Mouse (Mus musculus) stomach, embryonic 15.5 days (tissue): ENCODE measurements around the gene Cep41. TPM values are rescaled to one million over a fixed set of nuclear protein-coding genes. Genes with fewer than 3 reads are reported as not detected.

Experiments
- ATAC-seq: fragments of 200-750 bp; cut with Nextera tagmentation; 2 replicates; pipeline ENCODE4 v1.8.0; 2017; ENCODE audit warnings: low read depth, moderate number of reproducible peaks, moderate TSS enrichment; ENCODE audit not compliant: insufficient read depth, low FRiP score
- H3K27ac ChIP-seq: fragments of 300-500 bp; sonication (generic); 2 replicates; pipeline ENCODE4 v1.5.1; 2015; ENCODE audit warnings: mild to moderate bottlenecking, inconsistent platforms
- H3K27me3 ChIP-seq: fragments of 300-500 bp; sonication (generic); replicated peaks from 2 replicates; pipeline ENCODE4 v1.6.1; 2015; ENCODE audit warnings: inconsistent platforms
- H3K36me3 ChIP-seq: fragments of 300-500 bp; sonication (generic); 2 replicates; pipeline ENCODE4 v1.6.1; 2015; ENCODE audit warnings: inconsistent platforms
- H3K4me1 ChIP-seq: fragments of 300-500 bp; sonication (generic); 2 replicates; pipeline ENCODE4 v1.6.1; 2015; ENCODE audit warnings: inconsistent platforms
- H3K4me2 ChIP-seq: fragments of 300-500 bp; sonication (generic); 2 replicates; pipeline ENCODE4 v1.6.1; 2015; ENCODE audit warnings: mild to moderate bottlenecking, inconsistent platforms
- H3K4me3 ChIP-seq: fragments of 300-500 bp; sonication (generic); replicated peaks from 2 replicates; pipeline ENCODE4 v1.5.1; 2015; ENCODE audit warnings: inconsistent platforms
- H3K9ac ChIP-seq: fragments of 300-500 bp; sonication (generic); 2 replicates; pipeline ENCODE4 v1.6.1; 2015; ENCODE audit warnings: inconsistent platforms
- H3K9me3 ChIP-seq: fragments of 300-500 bp; sonication (generic); 2 replicates; pipeline ENCODE4 v1.6.1; 2016; ENCODE audit warnings: inconsistent platforms
- WGBS: fragments of 180-500 bp; shearing (Covaris S2); methylation state at CpG from one replicate; pipeline ENCODE4 v1.1.7; 2015; 5-methylcytosine and 5-hydroxymethylcytosine counted together
- polyA plus RNA-seq: library from polyadenylated mRNA; unstranded; fragments of >200 nt; fragmentation: Nextera tagmentation; extraction: Ambion mirVana; gene quantifications from 2 replicates; pipeline ENCODE4 v1.2.1, GENCODE M21; 2015

The Cep41 gene
- polyA plus RNA-seq, result 10.0 and 11.5 TPM in 2 replicates

- under 1% methylated on average over 51 of the region's 52 CpGs for WGBS
- no peaks in the 10 kb centered on the region for H3K36me3 ChIP-seq
- H3K9me3 ChIP-seq, result no peaks in the 10 kb centered on the region
- H3K27me3 ChIP-seq, result no peaks in the 10 kb centered on the region
- H3K9ac ChIP-seq, result peak within 1 kb of the TSS; percentile 0; the same call in 1 of the 2 replicates
- peak within 1 kb of the TSS; percentile 51 for H3K4me3 ChIP-seq
- H3K4me1 ChIP-seq, result peaks cover 8% of the 10 kb centered on the region; the same call in 1 of the 2 replicates
- H3K27ac ChIP-seq, result peak within 1 kb of the TSS; percentile 90
- H3K4me2 ChIP-seq, result peak within 1 kb of the TSS; percentile 61
- ATAC-seq, result peak; percentile 95
Measured at GRCm38 (mm10) chr6:30693350-30693991, at the start of gene Cep41. TSS of gene Cep41 (minus strand) at chr6:30693749.

DNA sequence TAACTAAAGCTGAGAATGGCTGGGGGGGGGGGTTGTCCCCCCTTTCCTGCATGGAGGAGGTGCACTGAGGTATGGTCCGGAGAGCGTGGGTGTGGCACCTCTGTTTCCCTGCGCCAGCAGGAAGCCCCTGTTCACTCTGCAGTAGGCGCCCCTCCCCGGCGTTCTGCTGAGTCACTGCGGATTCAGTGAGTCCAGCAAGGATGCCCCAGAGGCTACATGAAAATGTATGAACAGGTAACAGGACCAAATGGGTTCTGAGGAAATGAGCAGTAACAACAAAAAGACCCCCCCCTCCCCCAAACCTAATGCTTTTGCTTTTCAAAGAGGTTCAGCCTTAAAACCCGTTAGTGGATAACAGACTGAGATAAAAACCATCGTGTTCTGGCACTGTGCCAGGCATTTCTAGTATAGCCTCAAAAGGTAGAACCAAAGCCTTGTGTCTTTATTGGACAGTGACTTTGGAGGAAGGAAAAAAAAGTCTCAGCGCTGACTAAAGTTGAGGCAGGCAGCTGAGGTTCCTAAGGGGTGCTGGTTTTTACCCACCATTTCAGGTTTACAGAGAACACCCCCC, 45.7 kb upstream of the Cep41 start:
- peak overlapping the region; percentile 55 for H3K4me3 ChIP-seq
- no peak for ATAC-seq
- no peaks in the 10 kb centered on the region for H3K4me1 ChIP-seq
- H3K4me2 ChIP-seq, result peak overlapping the region; percentile 56
- H3K27me3 ChIP-seq, result no peaks in the 10 kb centered on the region
- H3K27ac ChIP-seq, result no peak overlapping the region
- H3K9ac ChIP-seq, result peak overlapping the region; percentile 17; the same call in 1 of the 2 replicates
- H3K9me3 ChIP-seq, result peaks cover 17% of the 10 kb centered on the region; the same call in 1 of the 2 replicates
- H3K36me3 ChIP-seq, result 0 out of 2 replicates have a peak, but pooled peaks cover 3% of the 10 kb centered on the region
- 46% methylated on average over 10 of the region's 10 CpGs for WGBS

GRCm38 (mm10) chr6:30738464-30739006, 45.0 kb upstream of the Cep41 start:
- Histone ChIP-seq H3K27ac (peak overlapping the region; percentile 82), H3K9me3 (peaks cover 17% of the 10 kb centered on the region; the same call in 1 of the 2 replicates), H3K4me2 (peak overlapping the region; percentile 56), H3K4me1 (no peaks in the 10 kb centered on the region), H3K4me3 (peak overlapping the region; percentile 55), H3K27me3 (no peaks in the 10 kb centered on the region), H3K36me3 (0 out of 2 replicates have a peak, but pooled peaks cover 3% of the 10 kb centered on the region), H3K9ac (peak overlapping the region; percentile 53)
- ATAC-seq, result no peak
- 49% methylated on average over 20 of the region's 20 CpGs for WGBS

- 49% methylated on average over 66 of the region's 66 CpGs for WGBS
- H3K27me3 ChIP-seq, result no peaks in the 10 kb centered on the region
- no peaks in the 10 kb centered on the region for H3K4me1 ChIP-seq
- H3K9ac ChIP-seq, result peak overlapping the region; percentile 53
- 0 out of 2 replicates have a peak, but pooled peaks cover 3% of the 10 kb centered on the region for H3K36me3 ChIP-seq
- peak overlapping the region; percentile 55 for H3K4me3 ChIP-seq
- H3K9me3 ChIP-seq, result peaks cover 17% of the 10 kb centered on the region; the same call in 1 of the 2 replicates
- H3K27ac ChIP-seq, result peak overlapping the region; percentile 82
- peak; percentile 65 for ATAC-seq
- peak overlapping the region; percentile 56 for H3K4me2 ChIP-seq
Measured at GRCm38 (mm10) chr6:30737548-30738463, 44.3 kb upstream of the Cep41 start.

- H3K27ac ChIP-seq, result peak overlapping the region; percentile 77
- peak overlapping the region; percentile 56 for H3K4me2 ChIP-seq
- no peaks in the 10 kb centered on the region for H3K4me1 ChIP-seq
- no peak overlapping the region for H3K9ac ChIP-seq
- no peaks in the 10 kb centered on the region for H3K27me3 ChIP-seq
- WGBS, result 57% methylated on average over 29 of the region's 29 CpGs
- H3K4me3 ChIP-seq, result peak overlapping the region; percentile 55
- H3K36me3 ChIP-seq, result no peaks in the 10 kb centered on the region
- peaks cover 17% of the 10 kb centered on the region; the same call in 1 of the 2 replicates for H3K9me3 ChIP-seq
- peak; percentile 61; the same call in 1 of the 2 replicates for ATAC-seq
Measured at GRCm38 (mm10) chr6:30736864-30737547, 43.5 kb upstream of the Cep41 start.

DNA sequence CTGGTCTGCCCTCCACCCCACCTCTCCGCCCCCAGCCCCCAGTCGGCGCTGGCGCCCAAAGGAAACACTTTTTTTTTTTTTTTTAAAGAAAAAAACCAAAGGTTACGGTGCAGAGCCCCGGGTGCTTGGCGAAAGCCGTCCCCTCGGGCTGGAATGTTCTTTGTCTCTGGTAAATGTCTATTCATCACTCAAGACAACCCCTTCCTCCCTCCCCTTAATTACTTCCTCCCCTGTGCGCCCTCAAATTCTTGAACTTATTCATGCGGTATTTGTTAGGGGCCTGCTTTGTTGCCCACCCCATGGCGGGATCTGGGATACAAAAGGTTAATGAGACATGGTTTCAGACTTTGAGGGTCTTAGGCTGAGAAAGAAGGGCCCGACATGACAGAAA, 42.8 kb upstream of the Cep41 start:
- no peak for ATAC-seq
- 60% methylated on average over 13 of the region's 13 CpGs for WGBS
- Histone ChIP-seq H3K4me1 (no peaks in the 10 kb centered on the region), H3K36me3 (no peaks in the 10 kb centered on the region), H3K27ac (peak overlapping the region; percentile 77), H3K4me3 (0 out of 2 replicates have a peak overlapping the region, but pooled peaks have one; percentile 6), H3K27me3 (no peaks in the 10 kb centered on the region), H3K9ac (no peak overlapping the region), H3K9me3 (peaks cover 17% of the 10 kb centered on the region; the same call in 1 of the 2 replicates), H3K4me2 (peak overlapping the region; percentile 38)

DNA sequence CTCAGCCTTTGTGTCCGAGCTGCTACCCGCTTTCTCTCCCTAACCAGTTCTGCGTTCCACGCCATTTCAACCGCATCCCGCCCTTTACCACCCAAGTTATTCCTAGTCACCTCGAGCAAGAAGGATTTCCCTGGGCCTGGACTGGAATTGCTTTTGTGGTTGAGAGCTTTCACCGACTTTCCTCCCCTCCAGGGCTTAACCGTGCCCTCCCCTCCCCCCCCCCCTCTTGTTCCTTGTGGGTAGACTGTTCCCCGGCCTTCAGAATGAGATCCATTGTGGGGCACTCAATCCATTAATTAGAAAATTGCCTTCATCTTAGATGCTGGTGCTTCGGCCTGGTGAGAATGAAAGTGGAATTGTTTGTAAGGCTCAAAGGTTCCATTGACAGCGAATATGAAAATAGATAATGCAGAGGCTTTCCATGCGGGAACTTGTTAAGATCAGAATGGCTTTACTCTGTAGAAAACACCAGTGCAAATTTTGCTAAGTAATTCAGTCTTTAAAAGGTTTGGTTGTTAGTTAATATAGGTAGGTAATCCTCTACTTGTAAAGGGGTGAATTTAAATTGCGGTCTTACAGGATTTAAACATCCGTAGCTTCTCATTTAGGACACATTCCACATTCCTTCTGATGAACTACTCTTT, 42.3 kb upstream of the Cep41 start:
- peak overlapping the region; percentile 77 for H3K27ac ChIP-seq
- H3K36me3 ChIP-seq, result no peaks in the 10 kb centered on the region
- no peak overlapping the region for H3K9ac ChIP-seq
- H3K4me2 ChIP-seq, result peak overlapping the region; percentile 38
- no peak for ATAC-seq
- no peaks in the 10 kb centered on the region for H3K27me3 ChIP-seq
- H3K9me3 ChIP-seq, result peaks cover 17% of the 10 kb centered on the region; the same call in 1 of the 2 replicates
- WGBS, result 50% methylated on average over 15 of the region's 15 CpGs
- H3K4me3 ChIP-seq, result peak overlapping the region; percentile 8; the same call in 1 of the 2 replicates
- no peaks in the 10 kb centered on the region for H3K4me1 ChIP-seq

GRCm38 (mm10) chr6:30734988-30735727, 41.6 kb upstream of the Cep41 start:
- WGBS, result 54% methylated on average over 22 of the region's 22 CpGs
- H3K4me1 ChIP-seq, result no peaks in the 10 kb centered on the region
- peak overlapping the region; percentile 8; the same call in 1 of the 2 replicates for H3K4me3 ChIP-seq
- no peaks in the 10 kb centered on the region for H3K36me3 ChIP-seq
- ATAC-seq, result no peak
- peak overlapping the region; percentile 77 for H3K27ac ChIP-seq
- no peak overlapping the region for H3K9ac ChIP-seq
- peak overlapping the region; percentile 38 for H3K4me2 ChIP-seq
- peaks cover 17% of the 10 kb centered on the region; the same call in 1 of the 2 replicates for H3K9me3 ChIP-seq
- no peaks in the 10 kb centered on the region for H3K27me3 ChIP-seq

- ATAC-seq, result no peak
- 53% methylated on average over 6 of the region's 6 CpGs for WGBS
- Histone ChIP-seq H3K4me1 (0 out of 2 replicates have a peak, but pooled peaks cover 5% of the 10 kb centered on the region), H3K4me3 (0 out of 2 replicates have a peak overlapping the region, but pooled peaks have one; percentile 5), H3K9ac (no peak overlapping the region), H3K36me3 (no peaks in the 10 kb centered on the region), H3K9me3 (peaks cover 17% of the 10 kb centered on the region; the same call in 1 of the 2 replicates), H3K4me2 (no peak overlapping the region), H3K27ac (peak overlapping the region; percentile 23; the same call in 1 of the 2 replicates), H3K27me3 (no peaks in the 10 kb centered on the region)
Measured at GRCm38 (mm10) chr6:30734465-30734864, 40.9 kb upstream of the Cep41 start.
